ENCODE assay signal across 16 mouse cellular contexts in the genomic region with DNA sequence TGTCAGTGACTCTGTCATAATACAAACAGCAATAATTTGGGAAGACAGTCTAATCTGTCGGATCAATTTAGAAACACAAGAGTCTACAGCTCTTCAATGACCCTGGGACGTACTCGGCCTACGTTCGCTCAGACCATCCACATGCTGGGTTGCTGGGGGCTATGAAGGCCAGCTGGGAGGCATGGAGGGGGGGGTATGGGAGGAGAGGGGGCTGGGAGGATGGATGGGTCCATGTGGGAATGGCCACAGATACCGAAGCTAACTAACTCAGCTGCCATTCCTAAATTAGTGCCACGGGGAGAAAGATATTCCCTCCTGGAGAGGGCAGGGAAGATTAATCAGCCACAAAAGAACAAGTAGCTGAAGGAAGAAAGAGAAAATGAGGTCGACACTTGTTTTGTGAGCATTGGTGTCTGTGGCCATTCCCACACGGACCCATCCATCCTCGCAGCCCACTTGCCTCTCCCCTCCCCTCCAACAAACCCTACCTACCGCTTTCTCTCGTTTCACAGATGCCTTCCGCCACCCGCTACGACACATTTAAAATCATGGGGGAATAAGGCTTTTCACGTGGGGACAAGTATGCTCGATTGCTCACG.
DNase-seq lines count a peak whose midpoint lies in the region; ATAC-seq lines count a peak whose summit lies in the region.
"Had no signal": no experiment of that assay in that cellular context is flagged by ENCODE, and none has a peak within 500 bp of the region (broad histone marks: within the 10 kb centered on the region; RNA-seq: fewer than 3 reads in every experiment).

No protein-coding gene starts in this region.

- no peaks in the 10 kb centered on the region for H3K36me3 ChIP-seq in midbrain, embryonic 11.5 days (ENCODE audit: control insufficient read depth, insufficient read depth, low read length)
- H3K36me3 ChIP-seq in midbrain, embryonic 10.5 days: no peaks in the 10 kb centered on the region
- no peaks in the 10 kb centered on the region for H3K36me3 ChIP-seq in hindbrain, embryonic 10.5 days
- no peaks in the 10 kb centered on the region for H3K36me3 ChIP-seq in limb, embryonic 15.5 days
- H3K36me3 ChIP-seq in neural tube, embryonic 15.5 days: no peaks in the 10 kb centered on the region

- H3K4me3 ChIP-seq in midbrain, embryonic 11.5 days (ENCODE audit: low read depth, low read length): no peak overlapping the region
- no peak overlapping the region for H3K4me3 ChIP-seq in midbrain, embryonic 10.5 days
- no peak overlapping the region for H3K4me3 ChIP-seq in hindbrain, embryonic 10.5 days
- no peak overlapping the region for H3K4me3 ChIP-seq in limb, embryonic 15.5 days
- H3K4me3 ChIP-seq in neural tube, embryonic 15.5 days (replicated peaks): no peak overlapping the region
- H3K4me3 ChIP-seq: myocyte had no signal

- H3K9me3 ChIP-seq in midbrain, embryonic 11.5 days (ENCODE audit: control insufficient read depth, low read length): no peaks in the 10 kb centered on the region
- no peaks in the 10 kb centered on the region for H3K9me3 ChIP-seq in midbrain, embryonic 10.5 days (replicated peaks)
- H3K9me3 ChIP-seq in hindbrain, embryonic 10.5 days: no peaks in the 10 kb centered on the region
- H3K9me3 ChIP-seq in limb, embryonic 15.5 days: no peaks in the 10 kb centered on the region
- no peaks in the 10 kb centered on the region for H3K9me3 ChIP-seq in neural tube, embryonic 15.5 days (replicated peaks)

- peaks cover 7% of the 10 kb centered on the region; the same call in 1 of the 2 replicates for H3K4me1 ChIP-seq in midbrain, embryonic 11.5 days (ENCODE audit: control insufficient read depth, insufficient read depth, low read length)
- peaks cover 31% of the 10 kb centered on the region for H3K4me1 ChIP-seq in midbrain, embryonic 10.5 days
- H3K4me1 ChIP-seq in hindbrain, embryonic 10.5 days (replicated peaks): peaks cover 34% of the 10 kb centered on the region
- peaks cover 22% of the 10 kb centered on the region for H3K4me1 ChIP-seq in limb, embryonic 15.5 days
- peaks cover 25% of the 10 kb centered on the region for H3K4me1 ChIP-seq in neural tube, embryonic 15.5 days

- no peak for DNase-seq in midbrain, embryonic 11.5 days (ENCODE audit: low spot score, missing footprints)
- no peak for DNase-seq in midbrain, embryonic 10.5 days (ENCODE audit: low spot score)
- no peak for DNase-seq in hindbrain, embryonic 10.5 days (ENCODE audit: low spot score)
- no peak for DNase-seq in adrenal gland, adult 18-20 months (ENCODE audit: low spot score in 2 of 2)
- DNase-seq in left cerebral cortex, adult 9 months (ENCODE audit: low spot score in 2 of 2): no peak
- DNase-seq in right cerebral cortex, postnatal 4 days: no peak
- DNase-seq: adrenal gland, postnatal 10 days; cerebellum, adult 9-10 months; heart, postnatal 10 days; kidney, postnatal 25 days; lung, adult 18-20 months had no signal

- no peaks in the 10 kb centered on the region; the same call in 1 of the 2 replicates for H3K27me3 ChIP-seq in midbrain, embryonic 11.5 days (ENCODE audit: control insufficient read depth, insufficient read depth, low read length)
- H3K27me3 ChIP-seq in midbrain, embryonic 10.5 days (ENCODE audit: low read depth, poor library complexity, severe bottlenecking): peaks cover 37% of the 10 kb centered on the region
- peaks cover 9% of the 10 kb centered on the region; the same call in 1 of the 2 replicates for H3K27me3 ChIP-seq in hindbrain, embryonic 10.5 days (ENCODE audit: insufficient read depth, poor library complexity, severe bottlenecking)
- no peaks in the 10 kb centered on the region for H3K27me3 ChIP-seq in limb, embryonic 15.5 days
- H3K27me3 ChIP-seq in neural tube, embryonic 15.5 days (replicated peaks): peaks cover 5% of the 10 kb centered on the region; the same call in 1 of the 2 replicates

- H3K4me2 ChIP-seq in midbrain, embryonic 11.5 days: no peak overlapping the region
- H3K4me2 ChIP-seq in limb, embryonic 15.5 days: no peak overlapping the region
- H3K4me2 ChIP-seq in neural tube, embryonic 15.5 days: peak overlapping the region; percentile 26

- ATAC-seq in midbrain, embryonic 11.5 days (ENCODE audit: low FRiP score): peak; percentile 55; the same call in 1 of the 2 replicates
- no peak for ATAC-seq in limb, embryonic 15.5 days (ENCODE audit: insufficient number of reproducible peaks, low FRiP score, low TSS enrichment, low read depth)
- 0 out of 2 replicates have a peak, but pooled peaks have one; percentile 42 for ATAC-seq in neural tube, embryonic 15.5 days (ENCODE audit: low FRiP score)
- ATAC-seq: intestine, embryonic 16.5 days had no signal

- no peak overlapping the region for H3K27ac ChIP-seq in midbrain, embryonic 11.5 days (ENCODE audit: low read depth, low read length)
- no peak overlapping the region for H3K27ac ChIP-seq in midbrain, embryonic 10.5 days (replicated peaks)
- H3K27ac ChIP-seq in hindbrain, embryonic 10.5 days: peak overlapping the region; percentile 47
- peak overlapping the region; percentile 47; the same call in 1 of the 2 replicates for H3K27ac ChIP-seq in limb, embryonic 15.5 days
- H3K27ac ChIP-seq in neural tube, embryonic 15.5 days (replicated peaks): no peak overlapping the region
- H3K27ac ChIP-seq: macrophage had no signal

- H3K9ac ChIP-seq in midbrain, embryonic 11.5 days (ENCODE audit: low read length): no peak overlapping the region
- H3K9ac ChIP-seq in limb, embryonic 15.5 days: no peak overlapping the region
- no peak overlapping the region for H3K9ac ChIP-seq in neural tube, embryonic 15.5 days (replicated peaks)

- WGBS in midbrain, embryonic 11.5 days: 60% methylated on average over 18 of the region's 18 CpGs
- WGBS in midbrain, embryonic 10.5 days: 67% methylated on average over 18 of the region's 18 CpGs
- WGBS in hindbrain, embryonic 10.5 days: 66% methylated on average over 18 of the region's 18 CpGs
- 72% methylated on average over 18 of the region's 18 CpGs for WGBS in limb, embryonic 15.5 days
- WGBS in neural tube, embryonic 15.5 days: 22% methylated on average over 18 of the region's 18 CpGs

Comparison
In these comparisons a context has a peak if more than half of its experiments do, and no peak if none do; other contexts are left out.
1. H3K27ac ChIP-seq: peak in hindbrain, embryonic 10.5 days (single experiment) and limb, embryonic 15.5 days (single experiment); none in midbrain, embryonic 11.5 days (single experiment), midbrain, embryonic 10.5 days (single experiment) and neural tube, embryonic 15.5 days (single experiment).